Mouse (Mus musculus) forebrain, embryonic 14.5 days (tissue): Measurements from ENCODE around the gene Atf7ip. TPM values are rescaled to one million over a fixed set of nuclear protein-coding genes. Genes with fewer than 3 reads are reported as not detected.

ENCODE experiments used
- ATAC-seq: fragments of 200-750 bp; cut with Nextera tagmentation; 2 replicates; pipeline ENCODE4 v1.8.0; 2017; ENCODE audit warnings: mild to moderate bottlenecking, moderate library complexity
- DNase-seq: peaks from one replicate; pipeline ENCODE4 v3.0.0-alpha.2; 2015; ENCODE audit warnings: low spot score
- H3K27ac ChIP-seq: fragments of 300-500 bp; sonication (generic); 2 replicates; pipeline ENCODE4 v1.5.1; 2014; ENCODE audit warnings: low read depth, mild to moderate bottlenecking, control low read depth, low read length, moderate library complexity
- H3K27me3 ChIP-seq: fragments of 300-500 bp; sonication (generic); replicated peaks from 2 replicates; pipeline ENCODE4 v1.6.1; 2014; ENCODE audit warnings: low read length, control low read depth, mixed read lengths; ENCODE audit not compliant: control insufficient read depth, insufficient read depth
- H3K36me3 ChIP-seq: fragments of 300-500 bp; sonication (generic); 2 replicates; pipeline ENCODE4 v1.6.1; 2014; ENCODE audit warnings: low read length, control low read depth; ENCODE audit not compliant: control insufficient read depth, insufficient read depth
- H3K4me1 ChIP-seq: fragments of 300-500 bp; sonication (generic); 2 replicates; pipeline ENCODE4 v1.6.1; 2014; ENCODE audit warnings: antibody characterized with exemption, low read length, control low read depth; ENCODE audit not compliant: control insufficient read depth, insufficient read depth
- H3K4me2 ChIP-seq: fragments of 300-500 bp; sonication (generic); 2 replicates; pipeline ENCODE4 v1.6.1; 2014; ENCODE audit warnings: mild to moderate bottlenecking, control low read depth, low read length
- H3K4me3 ChIP-seq: fragments of 300-500 bp; sonication (generic); 2 replicates; pipeline ENCODE4 v1.5.1; 2014; ENCODE audit warnings: low read depth, low read length, control low read depth
- H3K9ac ChIP-seq: fragments of 300-500 bp; sonication (generic); 2 replicates; pipeline ENCODE4 v1.6.1; 2014; ENCODE audit warnings: mild to moderate bottlenecking, low read length, control low read depth, moderate library complexity
- H3K9me3 ChIP-seq: fragments of 300-500 bp; sonication (generic); replicated peaks from 2 replicates; pipeline ENCODE4 v1.6.1; 2016; ENCODE audit warnings: low read length, control low read depth, mixed read lengths; ENCODE audit not compliant: control insufficient read depth
- WGBS: fragments of 180-500 bp; shearing (Covaris S2); extraction: QIAGEN DNeasy Blood & Tissue Kit; methylation state at CpG from one replicate; pipeline ENCODE4 v1.1.7; 2014; 5-methylcytosine and 5-hydroxymethylcytosine counted together
- polyA plus RNA-seq: library from polyadenylated mRNA; unstranded; fragments of >200 nt; fragmentation: Nextera tagmentation; extraction: Ambion mirVana; gene quantifications from 2 replicates; pipeline ENCODE4 v1.2.1, GENCODE M21; 2014

Atf7ip gene
- polyA plus RNA-seq, 1 experiment from 2014 or later: 27.1 TPM

DNA sequence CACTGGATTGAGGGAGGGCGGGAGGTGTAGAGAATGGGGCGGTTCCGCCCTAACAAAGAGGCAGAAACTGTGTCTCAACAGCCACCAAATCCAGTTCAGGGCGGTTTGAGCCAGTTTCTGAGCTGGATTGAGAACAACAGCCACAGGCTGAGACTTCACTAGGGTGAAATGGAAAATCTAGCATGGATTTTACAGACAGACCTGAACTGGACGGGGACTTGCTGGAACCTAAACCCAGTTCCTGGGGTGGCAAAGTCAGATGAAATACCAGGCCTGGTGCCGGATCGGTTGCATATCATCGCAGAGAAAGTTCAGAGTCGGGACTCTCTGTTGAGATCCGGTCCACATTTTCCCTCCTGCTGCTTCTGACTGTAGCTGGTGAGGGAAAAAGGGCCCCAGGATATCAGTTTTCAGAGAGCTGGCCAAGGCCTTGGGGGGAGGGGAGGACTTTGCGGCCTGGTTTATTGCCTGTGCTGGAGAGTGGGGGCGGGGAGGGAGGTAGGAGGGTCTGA, 37.5 kb upstream of the Atf7ip start:
- H3K36me3 ChIP-seq: no peaks in the 10 kb centered on the region
- H3K4me1 ChIP-seq: peaks cover 23% of the 10 kb centered on the region
- H3K27me3 ChIP-seq: no peaks in the 10 kb centered on the region
- no peak overlapping the region for H3K9ac ChIP-seq
- no peak overlapping the region for H3K4me2 ChIP-seq
- DNase-seq (peak; percentile 99), ATAC-seq (peak; percentile 83)
- 4% methylated on average over 12 of the region's 12 CpGs for WGBS
- H3K9me3 ChIP-seq: no peaks in the 10 kb centered on the region
- H3K27ac ChIP-seq: peak overlapping the region; percentile 98
- H3K4me3 ChIP-seq: no peak overlapping the region

DNA sequence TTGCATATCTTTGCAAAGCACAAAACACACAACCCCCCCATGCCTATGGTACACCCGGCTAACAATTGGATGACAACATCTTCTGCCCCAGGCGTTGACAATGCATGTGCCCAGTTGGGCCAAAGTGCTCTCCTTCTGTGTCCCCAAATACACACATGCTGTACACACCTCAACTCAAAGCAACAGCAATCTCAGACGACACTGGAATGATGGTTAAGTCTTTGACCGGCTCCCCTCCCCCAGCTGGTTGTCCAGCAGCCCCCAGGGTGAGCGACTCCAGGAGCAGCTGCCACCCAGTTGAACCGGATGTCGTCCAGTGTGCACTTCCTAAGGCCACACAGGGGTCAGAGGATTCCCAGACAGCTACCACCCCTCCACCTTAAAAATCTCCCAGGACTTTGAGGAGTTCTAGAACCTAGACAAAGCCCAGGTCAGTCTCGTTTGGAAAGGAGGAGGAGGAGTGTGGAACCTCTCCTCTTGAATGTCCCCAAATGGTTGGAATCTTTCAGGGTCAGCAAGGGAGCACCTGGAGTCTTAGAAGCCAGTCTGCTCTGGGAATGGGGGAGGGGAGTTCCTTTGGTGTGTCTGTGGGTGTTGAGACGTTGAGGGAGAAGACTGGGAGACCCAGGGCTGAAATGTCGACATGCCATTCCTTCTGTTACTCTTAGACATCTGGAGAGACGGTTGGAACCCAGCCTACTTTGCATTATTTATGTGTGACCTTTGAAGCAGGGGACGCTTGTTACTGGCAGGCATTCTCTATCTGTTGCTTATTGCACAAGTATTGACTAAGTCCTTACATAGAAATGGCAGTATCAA, 36.8 kb upstream of the Atf7ip start:
- Histone ChIP-seq H3K4me3 (no peak overlapping the region), H3K4me1 (peaks cover 23% of the 10 kb centered on the region), H3K4me2 (no peak overlapping the region), H3K27me3 (no peaks in the 10 kb centered on the region), H3K27ac (peak overlapping the region; percentile 98), H3K9me3 (no peaks in the 10 kb centered on the region), H3K36me3 (no peaks in the 10 kb centered on the region), H3K9ac (no peak overlapping the region)
- DNase-seq: no peak
- ATAC-seq: no peak
- WGBS: 27% methylated on average over 12 of the region's 12 CpGs

DNA sequence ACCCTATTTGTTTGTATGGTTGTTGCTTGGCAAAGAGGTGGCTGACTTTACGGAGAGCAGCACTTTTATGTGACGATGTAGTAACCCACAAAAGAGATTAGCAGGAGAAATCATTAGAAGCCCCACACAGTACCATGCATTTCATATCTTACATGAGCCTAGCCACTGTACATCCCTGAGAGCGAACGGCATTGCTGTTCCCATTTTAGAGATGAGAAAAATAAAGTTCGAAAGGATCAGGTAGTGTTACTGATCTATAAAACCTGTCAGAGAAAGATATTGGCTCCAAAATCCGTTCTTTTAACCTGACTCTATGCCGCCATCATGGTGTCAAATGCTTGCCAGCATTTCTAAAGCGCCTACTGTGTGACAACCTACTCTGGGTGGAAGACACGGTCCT, 36.2 kb upstream of the Atf7ip start:
- no peaks in the 10 kb centered on the region for H3K9me3 ChIP-seq
- peak overlapping the region; percentile 98 for H3K27ac ChIP-seq
- 67% methylated on average over 9 of the region's 9 CpGs for WGBS
- H3K4me2 ChIP-seq: no peak overlapping the region
- H3K4me3 ChIP-seq: no peak overlapping the region
- H3K9ac ChIP-seq: no peak overlapping the region
- H3K27me3 ChIP-seq: no peaks in the 10 kb centered on the region
- ATAC-seq: no peak
- H3K36me3 ChIP-seq: no peaks in the 10 kb centered on the region
- H3K4me1 ChIP-seq: peaks cover 23% of the 10 kb centered on the region
- no peak for DNase-seq

DNA sequence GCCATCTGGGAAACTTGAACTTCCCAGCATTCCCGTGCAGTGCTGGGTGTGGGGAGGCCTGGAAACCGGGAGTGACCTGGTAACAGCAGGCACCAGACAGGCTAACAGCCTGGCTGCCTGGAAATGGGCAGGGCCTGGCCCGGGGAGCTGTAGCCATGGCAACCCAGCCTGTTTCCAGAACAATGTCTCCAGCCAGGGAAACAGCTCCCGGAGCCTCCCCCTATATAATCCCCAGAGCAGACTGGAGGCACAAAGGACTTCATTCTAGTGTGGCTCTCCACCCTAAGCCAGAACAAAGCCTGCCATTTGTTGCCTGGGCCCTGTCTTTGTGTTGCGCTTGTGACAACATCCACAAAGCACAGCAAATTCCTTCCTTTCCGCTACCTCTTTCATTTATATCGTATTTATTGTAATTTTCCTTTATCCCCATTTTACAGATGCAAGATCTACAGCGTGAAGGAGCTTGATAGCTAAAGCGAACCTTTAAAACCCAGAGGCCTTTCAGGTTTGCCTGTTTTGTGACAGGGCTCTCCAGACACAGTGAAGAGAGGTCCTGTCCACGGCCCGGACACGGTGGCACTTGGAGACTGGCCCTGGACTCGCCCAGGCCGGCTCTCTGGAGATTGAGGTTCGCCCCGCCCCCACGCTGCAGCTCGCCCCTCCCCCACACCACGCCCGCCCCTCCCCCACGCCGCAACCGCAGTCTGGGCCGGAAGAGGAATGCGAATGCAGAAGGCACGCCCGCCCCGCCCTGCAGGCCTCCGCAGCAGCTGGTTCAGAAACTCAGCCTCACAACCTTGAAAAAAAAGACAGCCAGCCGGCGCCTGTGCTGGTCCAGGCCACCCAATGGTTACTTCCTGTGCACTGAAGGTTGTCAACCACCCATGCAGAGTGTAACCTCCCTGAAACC, 35.4 kb upstream of the Atf7ip start:
- Histone ChIP-seq H3K4me1 (peaks cover 23% of the 10 kb centered on the region), H3K36me3 (no peaks in the 10 kb centered on the region), H3K27me3 (no peaks in the 10 kb centered on the region), H3K27ac (peak overlapping the region; percentile 98), H3K9ac (peak overlapping the region; percentile 46), H3K4me2 (peak overlapping the region; percentile 33), H3K9me3 (no peaks in the 10 kb centered on the region), H3K4me3 (no peak overlapping the region)
- under 1% methylated on average over 31 of the region's 31 CpGs for WGBS
- DNase-seq (peak; percentile 96), ATAC-seq (peak; percentile 81)

DNA sequence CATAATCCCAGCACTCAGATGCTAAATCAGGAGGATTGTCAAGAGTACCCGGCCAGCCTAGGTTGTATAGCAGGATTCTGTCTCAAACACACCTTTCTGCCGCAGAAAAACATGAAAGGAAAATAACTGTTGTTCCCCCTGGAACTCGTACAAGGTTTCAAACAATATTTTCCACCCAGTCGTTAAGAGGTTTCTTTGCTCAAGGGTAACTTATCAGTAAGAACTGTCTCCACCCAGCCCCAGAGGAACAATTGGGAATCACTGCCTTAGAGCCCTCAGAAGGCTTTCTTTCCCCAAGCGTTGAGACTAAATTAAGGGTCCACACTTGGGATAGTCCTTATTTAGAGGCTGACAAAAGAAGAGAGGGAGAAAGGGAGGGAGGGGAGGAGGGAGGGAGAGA, 34.4 kb upstream of the Atf7ip start:
- Histone ChIP-seq H3K27ac (peak overlapping the region; percentile 98), H3K9ac (no peak overlapping the region), H3K27me3 (no peaks in the 10 kb centered on the region), H3K4me3 (no peak overlapping the region), H3K9me3 (no peaks in the 10 kb centered on the region), H3K36me3 (no peaks in the 10 kb centered on the region), H3K4me1 (peaks cover 21% of the 10 kb centered on the region), H3K4me2 (no peak overlapping the region)
- DNase-seq: no peak
- 13% methylated on average over 5 of the region's 5 CpGs for WGBS
- ATAC-seq: no peak

DNA sequence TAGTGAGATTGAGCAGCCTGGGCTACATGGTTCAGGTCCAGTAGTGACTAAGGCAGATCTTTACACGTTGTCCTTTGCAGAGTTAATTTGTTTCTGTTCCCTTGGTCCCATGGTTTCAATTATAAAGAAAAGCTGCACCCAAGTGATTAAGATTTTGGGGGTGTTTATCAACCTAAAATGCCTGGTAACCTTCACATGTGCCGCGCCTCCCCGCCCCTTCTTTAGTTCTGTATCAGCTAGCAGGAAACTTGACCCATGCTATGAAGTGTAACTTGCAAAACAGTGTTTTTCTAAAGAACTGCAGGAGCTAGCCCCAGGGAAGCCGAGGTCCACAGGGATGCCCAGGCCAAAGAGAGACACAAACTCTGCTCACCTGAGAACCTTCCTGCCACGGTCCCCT, 33.2 kb upstream of the Atf7ip start:
- Histone ChIP-seq H3K27me3 (no peaks in the 10 kb centered on the region), H3K36me3 (no peaks in the 10 kb centered on the region), H3K9me3 (no peaks in the 10 kb centered on the region), H3K9ac (no peak overlapping the region), H3K4me3 (no peak overlapping the region), H3K27ac (no peak overlapping the region), H3K4me1 (peaks cover 18% of the 10 kb centered on the region), H3K4me2 (no peak overlapping the region)
- WGBS: 75% methylated on average over 6 of the region's 6 CpGs
- DNase-seq (no peak), ATAC-seq (no peak)

DNA sequence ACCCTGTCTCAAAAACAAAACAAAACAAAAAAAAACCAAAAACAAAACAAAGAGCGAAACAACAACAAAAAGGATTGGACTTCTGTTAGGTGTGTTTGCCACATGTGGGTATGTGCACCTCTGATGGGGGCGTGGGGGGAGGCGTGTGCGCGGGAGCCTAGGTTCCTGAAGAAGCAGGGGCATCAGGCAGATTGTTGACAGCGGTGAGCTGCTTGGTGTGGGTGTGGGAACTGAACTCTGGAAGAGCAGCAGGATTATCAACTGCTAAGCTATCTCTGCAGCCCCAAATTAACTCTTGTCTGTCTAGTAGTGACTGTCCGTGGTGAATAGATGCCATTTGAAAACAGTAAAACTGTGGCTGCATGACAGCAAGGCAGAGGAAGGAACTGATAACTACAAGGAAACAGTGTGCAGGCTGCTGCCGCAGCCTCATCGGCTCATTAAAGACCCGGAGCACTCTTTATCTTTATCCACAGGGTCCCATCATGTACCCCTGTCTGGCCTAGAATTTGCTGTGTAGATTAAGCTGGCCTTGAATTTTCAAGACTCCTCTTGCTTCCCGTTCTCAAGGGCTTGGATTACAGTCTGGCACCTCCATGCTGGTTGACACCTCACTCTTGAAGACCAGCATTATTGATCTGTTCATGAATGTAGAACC, 32.4 kb upstream of the Atf7ip start:
- ATAC-seq (no peak), DNase-seq (no peak)
- Histone ChIP-seq H3K27me3 (no peaks in the 10 kb centered on the region), H3K4me1 (peaks cover 15% of the 10 kb centered on the region), H3K4me3 (no peak overlapping the region), H3K4me2 (no peak overlapping the region), H3K27ac (no peak overlapping the region), H3K36me3 (no peaks in the 10 kb centered on the region), H3K9ac (no peak overlapping the region), H3K9me3 (no peaks in the 10 kb centered on the region)
- WGBS: 76% methylated on average over 11 of the region's 11 CpGs

DNA sequence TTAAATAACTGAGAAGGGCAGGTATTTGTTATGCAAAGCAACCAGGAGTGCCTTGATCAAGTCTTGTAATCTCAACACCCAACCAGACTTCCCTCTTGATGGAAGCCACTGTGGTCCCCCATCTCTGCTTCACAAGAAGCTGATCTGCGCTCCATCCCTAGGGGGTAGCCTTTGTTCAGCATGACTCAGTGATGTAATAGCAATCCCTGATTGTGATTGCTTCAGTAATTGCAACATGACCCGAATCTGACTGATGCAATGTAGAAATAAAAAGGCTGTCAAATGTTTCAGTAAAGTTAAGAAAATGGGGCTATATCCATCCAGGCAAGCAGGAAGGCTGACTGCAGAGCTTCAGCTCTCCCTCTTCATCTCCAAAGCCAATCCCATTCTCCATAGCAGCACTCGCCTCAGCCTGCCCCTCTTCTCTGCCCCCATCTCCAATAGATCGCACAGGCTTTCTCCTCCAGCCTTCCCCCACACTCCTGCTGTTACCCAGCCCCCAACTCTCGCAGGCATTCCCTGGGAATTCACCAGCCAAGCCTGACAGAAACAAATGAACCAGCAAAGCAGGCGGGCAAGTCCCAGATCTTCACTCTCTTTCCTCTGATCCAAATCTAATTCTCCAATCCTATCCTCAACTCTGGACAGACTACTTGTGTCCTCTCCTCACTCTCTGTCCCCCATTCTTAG, 30.7 kb upstream of the Atf7ip start:
- H3K4me2 ChIP-seq: no peak overlapping the region
- H3K9ac ChIP-seq: no peak overlapping the region
- H3K4me3 ChIP-seq: no peak overlapping the region
- no peaks in the 10 kb centered on the region for H3K9me3 ChIP-seq
- H3K27me3 ChIP-seq: no peaks in the 10 kb centered on the region
- peaks cover 8% of the 10 kb centered on the region for H3K4me1 ChIP-seq
- H3K36me3 ChIP-seq: no peaks in the 10 kb centered on the region
- ATAC-seq: no peak
- 21% methylated on average over 6 of the region's 6 CpGs for WGBS
- no peak overlapping the region for H3K27ac ChIP-seq
- DNase-seq: peak; percentile 18
